Mouse (Mus musculus): ENCODE data around the gene Panx2. TPM values are rescaled to one million over a fixed set of nuclear protein-coding genes. Genes with fewer than 3 reads are reported as not detected.

Gene Panx2
- polyA plus RNA-seq, 1 experiment from 2014 or later: 0.44 TPM

- 67% methylated on average over 7 of the region's 7 CpGs for WGBS
- H3K4me1 ChIP-seq: peaks cover 21% of the 10 kb centered on the region
- H3K27me3 ChIP-seq (ENCODE audit: low read depth, poor library complexity, severe bottlenecking): peaks cover 100% of the 10 kb centered on the region
- no peaks in the 10 kb centered on the region for H3K9me3 ChIP-seq (replicated peaks)
- DNase-seq (ENCODE audit: low spot score): no peak
- no peak overlapping the region for H3K27ac ChIP-seq
- no peaks in the 10 kb centered on the region for H3K36me3 ChIP-seq
- H3K4me3 ChIP-seq: no peak overlapping the region
These were observed 3.5 kb downstream of the Panx2 start for GRCm38 (mm10) chr15:89063001-89063400.

GRCm38 (mm10) chr15:89063536-89063935, 4.0 kb downstream of the Panx2 start:
- H3K9me3 ChIP-seq (replicated peaks): no peaks in the 10 kb centered on the region
- H3K27ac ChIP-seq: no peak overlapping the region
- no peaks in the 10 kb centered on the region for H3K36me3 ChIP-seq
- H3K4me1 ChIP-seq: peaks cover 27% of the 10 kb centered on the region
- H3K4me3 ChIP-seq: no peak overlapping the region
- WGBS: 70% methylated on average over 6 of the region's 6 CpGs
- no peak for DNase-seq (ENCODE audit: low spot score)
- peaks cover 100% of the 10 kb centered on the region for H3K27me3 ChIP-seq (ENCODE audit: low read depth, poor library complexity, severe bottlenecking)

GRCm38 (mm10) chr15:89064891-89065290, 5.4 kb downstream of the Panx2 start:
- Histone ChIP-seq H3K9me3 (replicated peaks) (no peaks in the 10 kb centered on the region), H3K4me1 (peaks cover 25% of the 10 kb centered on the region), H3K27me3 (ENCODE audit: low read depth, poor library complexity, severe bottlenecking) (peaks cover 100% of the 10 kb centered on the region), H3K27ac (no peak overlapping the region), H3K36me3 (no peaks in the 10 kb centered on the region), H3K4me3 (no peak overlapping the region)
- WGBS: 89% methylated on average over 5 of the region's 5 CpGs
- no peak for DNase-seq (ENCODE audit: low spot score)

- H3K9me3 ChIP-seq (replicated peaks): no peaks in the 10 kb centered on the region
- peak; percentile 42 for DNase-seq (ENCODE audit: low spot score)
- peaks cover 19% of the 10 kb centered on the region for H3K4me1 ChIP-seq
- H3K4me3 ChIP-seq: peak overlapping the region; percentile 28
- H3K27ac ChIP-seq: no peak overlapping the region
- peaks cover 83% of the 10 kb centered on the region for H3K27me3 ChIP-seq (ENCODE audit: low read depth, poor library complexity, severe bottlenecking)
- 31% methylated on average over 35 of the region's 35 CpGs for WGBS
- H3K36me3 ChIP-seq: no peaks in the 10 kb centered on the region
These were observed 8.1 kb downstream of the Panx2 start for GRCm38 (mm10) chr15:89067609-89068008.

- H3K27ac ChIP-seq: no peak overlapping the region
- 31% methylated on average over 26 of the region's 26 CpGs for WGBS
- DNase-seq (ENCODE audit: low spot score): no peak
- H3K36me3 ChIP-seq: no peaks in the 10 kb centered on the region
- no peaks in the 10 kb centered on the region for H3K9me3 ChIP-seq (replicated peaks)
- H3K27me3 ChIP-seq (ENCODE audit: low read depth, poor library complexity, severe bottlenecking): peaks cover 77% of the 10 kb centered on the region
- peak overlapping the region; percentile 28 for H3K4me3 ChIP-seq
- H3K4me1 ChIP-seq: peaks cover 22% of the 10 kb centered on the region
These were observed 8.7 kb downstream of the Panx2 start for GRCm38 (mm10) chr15:89068226-89068625.

GRCm38 (mm10) chr15:89069336-89069840, 9.9 kb downstream of the Panx2 start:
- 0 out of 2 replicates have a peak overlapping the region, but pooled peaks have one; percentile 19 for H3K27ac ChIP-seq
- 83% methylated on average over 19 of the region's 19 CpGs for WGBS
- no peak for DNase-seq (ENCODE audit: low spot score)

GRCm38 (mm10) chr15:89070606-89071005, 11.1 kb downstream of the Panx2 start:
- Histone ChIP-seq H3K27ac (no peak overlapping the region), H3K27me3 (ENCODE audit: low read depth, poor library complexity, severe bottlenecking) (peaks cover 53% of the 10 kb centered on the region), H3K9me3 (replicated peaks) (no peaks in the 10 kb centered on the region), H3K4me1 (peaks cover 44% of the 10 kb centered on the region), H3K4me3 (no peak overlapping the region), H3K36me3 (no peaks in the 10 kb centered on the region)
- WGBS: 77% methylated on average over 24 of the region's 24 CpGs
- DNase-seq (ENCODE audit: low spot score): no peak

More at GRCm38 (mm10) chr15:89069336-89069840, 9.9 kb downstream of the Panx2 start:
- Histone ChIP-seq H3K36me3 (no peaks in the 10 kb centered on the region), H3K4me1 (peaks cover 32% of the 10 kb centered on the region), H3K4me3 (no peak overlapping the region), H3K9me3 (replicated peaks) (no peaks in the 10 kb centered on the region), H3K27me3 (ENCODE audit: low read depth, poor library complexity, severe bottlenecking) (peaks cover 65% of the 10 kb centered on the region)

- H3K4me3 ChIP-seq: peak overlapping the region; percentile 89
- H3K4me1 ChIP-seq: peaks cover 58% of the 10 kb centered on the region
- H3K27ac ChIP-seq: peak overlapping the region; percentile 95; the same call in 1 of the 2 replicates
These were observed 14.6 kb downstream of the Panx2 start for GRCm38 (mm10) chr15:89073993-89074603.

GRCm38 (mm10) chr15:89074613-89075477, 15.3 kb downstream of the Panx2 start, which contains the start of gene Trabd:
TSS of gene Trabd (plus strand) at chr15:89075124.
- Histone ChIP-seq H3K36me3 (peaks cover 11% of the 10 kb centered on the region; the same call in 1 of the 2 replicates), H3K27me3 (ENCODE audit: low read depth, poor library complexity, severe bottlenecking) (peaks cover 11% of the 10 kb centered on the region), H3K4me3 (peak within 1 kb of the TSS; percentile 89), H3K27ac (peak within 1 kb of the TSS; percentile 95), H3K9me3 (replicated peaks) (no peaks in the 10 kb centered on the region), H3K4me1 (peaks cover 58% of the 10 kb centered on the region)
- no peak for DNase-seq (ENCODE audit: low spot score)
- 25% methylated on average over 11 of the region's 11 CpGs for WGBS

More at GRCm38 (mm10) chr15:89073993-89074603, 14.6 kb downstream of the Panx2 start:
- 62% methylated on average over 10 of the region's 10 CpGs for WGBS
- Histone ChIP-seq H3K36me3 (peaks cover 4% of the 10 kb centered on the region; the same call in 1 of the 2 replicates), H3K27me3 (ENCODE audit: low read depth, poor library complexity, severe bottlenecking) (peaks cover 18% of the 10 kb centered on the region), H3K9me3 (replicated peaks) (no peaks in the 10 kb centered on the region)
- DNase-seq (ENCODE audit: low spot score): no peak

GRCm38 (mm10) chr15:89075478-89076147, 16.1 kb downstream of the Panx2 start:
- peak overlapping the region; percentile 89 for H3K4me3 ChIP-seq
- no peaks in the 10 kb centered on the region for H3K9me3 ChIP-seq (replicated peaks)
- H3K27me3 ChIP-seq (ENCODE audit: low read depth, poor library complexity, severe bottlenecking): peaks cover 3% of the 10 kb centered on the region; the same call in 1 of the 2 replicates
- peaks cover 17% of the 10 kb centered on the region; the same call in 1 of the 2 replicates for H3K36me3 ChIP-seq
- peak overlapping the region; percentile 95 for H3K27ac ChIP-seq
- DNase-seq (ENCODE audit: low spot score): peak; percentile 93
- under 1% methylated on average over 59 of the region's 59 CpGs for WGBS
- H3K4me1 ChIP-seq: peaks cover 58% of the 10 kb centered on the region

- Histone ChIP-seq H3K27ac (peak overlapping the region; percentile 95), H3K36me3 (peaks cover 23% of the 10 kb centered on the region), H3K9me3 (replicated peaks) (no peaks in the 10 kb centered on the region), H3K4me1 (peaks cover 58% of the 10 kb centered on the region), H3K27me3 (ENCODE audit: low read depth, poor library complexity, severe bottlenecking) (no peaks in the 10 kb centered on the region), H3K4me3 (peak overlapping the region; percentile 89)
- DNase-seq (ENCODE audit: low spot score): no peak
- under 1% methylated on average over 36 of the region's 39 CpGs for WGBS
These were observed 16.7 kb downstream of the Panx2 start for GRCm38 (mm10) chr15:89076156-89076731.

GRCm38 (mm10) chr15:89078208-89078836, 18.8 kb downstream of the Panx2 start:
- peaks cover 44% of the 10 kb centered on the region for H3K36me3 ChIP-seq
- no peaks in the 10 kb centered on the region for H3K9me3 ChIP-seq (replicated peaks)
- peaks cover 54% of the 10 kb centered on the region for H3K4me1 ChIP-seq
- peak overlapping the region; percentile 63 for H3K27ac ChIP-seq
- H3K27me3 ChIP-seq (ENCODE audit: low read depth, poor library complexity, severe bottlenecking): no peaks in the 10 kb centered on the region
- H3K4me3 ChIP-seq: peak overlapping the region; percentile 16; the same call in 1 of the 2 replicates
- peak; percentile 46 for DNase-seq (ENCODE audit: low spot score)
- WGBS: 52% methylated on average over 9 of the region's 9 CpGs

Measured in limb, embryonic 10.5 days (tissue).